Mouse (Mus musculus) brown adipose tissue, adult 24 weeks (tissue): Measurements from ENCODE around the gene Gm9821. TPM values are rescaled to one million over a fixed set of nuclear protein-coding genes. Genes with fewer than 3 reads are reported as not detected.

Source experiments
- H3K27ac ChIP-seq: fragments of 200-500 bp; replicated peaks from 2 replicates; pipeline ENCODE4 v1.5.1; 2012; ENCODE audit warnings: low read depth, mild to moderate bottlenecking, low read length
- H3K4me1 ChIP-seq: fragments of 200-500 bp; 2 replicates; pipeline ENCODE4 v1.6.1; 2012; ENCODE audit warnings: low read length, mixed read lengths; ENCODE audit not compliant: control insufficient read depth, insufficient read depth, insufficient read length
- H3K4me3 ChIP-seq: fragments of 200-500 bp; 2 replicates; pipeline ENCODE4 v1.5.1; 2012; ENCODE audit warnings: low read depth, mild to moderate bottlenecking, low read length, moderate library complexity; ENCODE audit not compliant: insufficient read depth
- polyA plus RNA-seq: library from polyadenylated mRNA; stranded (reverse); fragments of >200 nt; gene quantifications from 2 replicates; pipeline ENCODE4 v1.2.4, GENCODE M21; 2012; ENCODE audit not compliant: missing spikeins, insufficient read depth, insufficient read length

The Gm9821 gene
- not detected in 2 replicates for polyA plus RNA-seq

- Histone ChIP-seq H3K4me3 (no peak within 1 kb of the TSS), H3K27ac (no peak within 1 kb of the TSS), H3K4me1 (peaks cover 31% of the 10 kb centered on the region)
Observed at GRCm38 (mm10) chr2:91945483-91945882, at the start of gene Gm9821. Gm9821 (plus strand) TSS chr2:91945703.

GRCm38 (mm10) chr2:91897968-91898367 is 47.5 kb upstream of the Gm9821 start:
- Histone ChIP-seq H3K4me1 (no peaks in the 10 kb centered on the region), H3K27ac (no peak overlapping the region), H3K4me3 (no peak overlapping the region)

GRCm38 (mm10) chr2:91899141-91899540 is 46.4 kb upstream of the Gm9821 start:
- Histone ChIP-seq H3K4me1 (no peaks in the 10 kb centered on the region), H3K4me3 (no peak overlapping the region), H3K27ac (no peak overlapping the region)

GRCm38 (mm10) chr2:91900431-91900830 is 45.1 kb upstream of the Gm9821 start:
- no peaks in the 10 kb centered on the region for H3K4me1 ChIP-seq
- no peak overlapping the region for H3K27ac ChIP-seq
- H3K4me3 ChIP-seq: no peak overlapping the region

- no peak overlapping the region for H3K27ac ChIP-seq
- no peak overlapping the region for H3K4me3 ChIP-seq
- H3K4me1 ChIP-seq: no peaks in the 10 kb centered on the region
Observed at GRCm38 (mm10) chr2:91902336-91902735, 43.2 kb upstream of the Gm9821 start.

- Histone ChIP-seq H3K4me3 (no peak overlapping the region), H3K4me1 (no peaks in the 10 kb centered on the region), H3K27ac (no peak overlapping the region)
Observed at GRCm38 (mm10) chr2:91903171-91903925, 42.2 kb upstream of the Gm9821 start.

GRCm38 (mm10) chr2:91904618-91905307 is 40.7 kb upstream of the Gm9821 start:
- H3K27ac ChIP-seq: no peak overlapping the region
- H3K4me3 ChIP-seq: no peak overlapping the region
- H3K4me1 ChIP-seq: no peaks in the 10 kb centered on the region

- Histone ChIP-seq H3K4me3 (no peak overlapping the region), H3K4me1 (no peaks in the 10 kb centered on the region), H3K27ac (no peak overlapping the region)
Observed at GRCm38 (mm10) chr2:91906141-91906540, 39.4 kb upstream of the Gm9821 start.

GRCm38 (mm10) chr2:91912616-91913015 is 32.9 kb upstream of the Gm9821 start:
- Histone ChIP-seq H3K4me1 (no peaks in the 10 kb centered on the region), H3K4me3 (no peak overlapping the region), H3K27ac (no peak overlapping the region)

GRCm38 (mm10) chr2:91913328-91914110 is 32.0 kb upstream of the Gm9821 start:
- Histone ChIP-seq H3K27ac (no peak overlapping the region), H3K4me3 (no peak overlapping the region), H3K4me1 (no peaks in the 10 kb centered on the region)

- Histone ChIP-seq H3K4me3 (no peak overlapping the region), H3K27ac (no peak overlapping the region), H3K4me1 (peaks cover 3% of the 10 kb centered on the region; the same call in 1 of the 2 replicates)
Observed at GRCm38 (mm10) chr2:91916346-91916977, 29.0 kb upstream of the Gm9821 start.

- no peak overlapping the region for H3K4me3 ChIP-seq
- H3K27ac ChIP-seq: no peak overlapping the region
- peaks cover 4% of the 10 kb centered on the region; the same call in 1 of the 2 replicates for H3K4me1 ChIP-seq
Observed at GRCm38 (mm10) chr2:91917096-91917495, 28.4 kb upstream of the Gm9821 start.

GRCm38 (mm10) chr2:91920130-91920529 is 25.4 kb upstream of the Gm9821 start:
- H3K27ac ChIP-seq: no peak overlapping the region
- H3K4me1 ChIP-seq: peaks cover 4% of the 10 kb centered on the region; the same call in 1 of the 2 replicates
- H3K4me3 ChIP-seq: no peak overlapping the region

- H3K4me3 ChIP-seq: peak overlapping the region; percentile 55
- H3K4me1 ChIP-seq: peaks cover 4% of the 10 kb centered on the region; the same call in 1 of the 2 replicates
Observed at GRCm38 (mm10) chr2:91921181-91921789, 24.2 kb upstream of the Gm9821 start.

More at GRCm38 (mm10) chr2:91921181-91921789, 24.2 kb upstream of the Gm9821 start:
- no peak overlapping the region for H3K27ac ChIP-seq
